Mouse (Mus musculus): ENCODE measurements around the gene Optn.

Optn gene

DNA sequence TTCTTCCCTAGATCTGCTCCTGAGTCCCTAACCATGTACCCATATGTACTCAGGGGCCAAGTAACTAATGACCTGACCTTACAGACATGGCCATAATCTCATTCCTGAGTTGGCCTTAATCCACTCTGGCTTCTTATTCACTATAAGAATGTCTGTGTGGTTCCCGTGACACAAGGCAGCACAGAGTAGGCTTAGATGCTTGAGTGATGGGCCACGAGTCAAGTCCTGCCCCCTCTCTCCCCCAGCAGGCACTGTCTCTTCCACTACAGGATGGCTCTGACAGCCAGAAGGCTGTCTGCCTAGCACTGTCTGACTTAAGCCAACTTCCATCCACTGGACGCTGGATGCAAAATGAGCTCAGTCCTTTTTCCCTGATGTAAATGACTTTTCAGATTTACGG is 3.9 kb downstream of the Optn start:
- DNase-seq, result no peak

DNA sequence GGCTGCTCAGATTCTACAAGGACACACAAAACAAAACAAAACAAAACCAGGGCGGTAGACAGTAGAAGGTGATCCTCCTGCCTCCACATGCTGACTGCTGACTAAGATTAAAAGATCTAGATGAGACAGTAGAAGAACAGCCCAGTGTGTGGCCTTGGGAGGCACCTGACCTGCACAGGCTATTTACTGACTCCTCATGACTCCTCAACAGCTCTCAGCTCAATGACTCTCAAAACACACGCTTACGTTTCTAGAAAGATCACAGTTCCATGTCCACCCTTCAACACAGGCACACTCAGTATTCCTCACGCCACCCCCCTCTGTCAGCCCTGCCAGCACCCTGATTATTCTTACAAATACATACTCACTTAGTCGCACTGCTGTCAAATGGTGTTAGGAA is 5.4 kb downstream of the Optn start:
- no peak for DNase-seq

GRCm38 (mm10) chr2:5050562-5050961 is 13.3 kb downstream of the Optn start:
- no peak for DNase-seq

DNA sequence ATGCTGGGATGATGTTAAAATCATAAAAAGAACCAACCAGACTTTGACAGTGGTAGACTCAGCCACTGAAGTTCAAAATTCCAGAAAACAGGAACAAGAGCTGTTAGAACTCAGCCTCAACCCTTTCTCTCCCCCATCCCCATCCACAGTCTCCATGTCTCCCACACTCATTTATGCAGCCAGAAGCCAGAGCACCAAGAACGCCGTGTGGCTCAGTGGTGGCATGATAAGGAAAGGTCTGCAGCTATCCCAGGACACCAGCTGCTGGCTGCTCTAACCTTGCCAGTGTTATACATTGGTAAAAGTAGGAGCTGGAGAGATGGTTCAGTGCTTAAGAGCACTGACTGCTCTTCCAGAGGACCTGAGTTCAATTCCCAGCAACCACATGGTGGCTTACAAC is 16.8 kb downstream of the Optn start:
- no peak for DNase-seq

DNA sequence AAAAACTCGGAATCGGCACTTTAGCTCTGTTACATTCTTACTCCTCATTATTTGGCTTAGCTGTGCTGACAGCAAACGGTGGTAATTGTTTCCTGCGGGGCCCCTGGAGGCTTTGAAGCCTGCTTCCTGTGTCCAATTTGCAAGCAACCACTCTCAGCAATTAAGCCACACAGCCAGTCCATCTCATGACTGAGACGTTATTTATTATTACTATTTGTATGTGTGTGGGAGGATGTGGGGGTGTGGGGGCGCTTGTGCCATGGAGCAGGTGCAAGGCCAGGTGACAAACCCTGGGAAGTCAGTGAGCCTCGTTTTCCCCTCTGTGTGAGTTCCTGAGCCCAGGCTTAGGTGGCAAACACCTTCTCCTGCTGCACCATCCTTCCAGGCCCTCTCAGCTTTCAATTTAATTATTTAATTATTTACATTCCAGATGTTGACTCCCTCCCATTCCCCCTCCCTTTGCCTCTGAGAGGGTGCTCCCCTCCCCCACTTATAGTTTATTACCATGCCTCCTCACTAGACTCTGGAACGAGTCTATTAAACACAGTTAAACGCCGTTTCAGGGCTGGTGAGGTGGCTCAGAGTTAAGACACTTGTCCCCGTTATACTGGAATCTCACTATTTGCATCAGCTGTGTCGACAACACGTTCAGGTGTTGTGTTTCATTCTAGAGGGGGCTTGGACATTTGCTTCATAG is 18.4 kb downstream of the Optn start:
- no peak for DNase-seq

DNA sequence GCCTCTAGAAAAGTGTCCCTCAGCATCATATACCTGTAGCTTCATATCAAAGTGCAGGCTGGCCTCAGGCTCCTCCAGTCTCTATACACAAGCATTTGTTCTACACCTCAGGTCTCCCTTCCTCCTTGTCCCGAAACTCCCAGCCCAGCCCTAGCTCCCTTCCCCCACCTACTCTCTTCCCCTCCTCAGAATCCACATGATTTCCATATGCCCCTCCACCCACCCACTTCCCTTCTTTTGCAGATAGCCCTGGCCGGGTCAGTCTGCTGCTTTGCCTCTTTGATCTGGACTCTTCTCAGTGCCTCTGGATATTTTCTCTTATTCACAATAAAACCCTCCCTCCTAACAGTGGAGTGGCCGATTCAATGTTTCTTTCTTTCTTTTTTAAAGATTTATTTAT is 19.5 kb downstream of the Optn start:
- no peak for DNase-seq

DNA sequence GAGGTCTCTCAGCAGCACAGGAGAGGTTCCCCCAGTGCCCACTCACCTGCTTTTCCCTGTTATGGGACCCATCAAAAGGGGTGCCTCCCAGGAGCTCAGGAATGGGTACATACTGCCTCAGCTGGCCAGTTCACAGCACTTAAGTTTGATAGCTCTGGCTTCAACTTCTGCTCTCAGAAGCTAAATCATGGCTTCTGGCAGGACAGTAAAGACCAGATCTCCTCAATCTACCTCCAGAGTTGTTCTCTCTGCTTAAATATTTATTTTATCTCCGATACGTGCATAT is 20.4 kb downstream of the Optn start:
- DNase-seq, result no peak

GRCm38 (mm10) chr2:5042616-5043475 is 21.0 kb downstream of the Optn start:
- no peak for DNase-seq

GRCm38 (mm10) chr2:5041854-5042253 is 22.0 kb downstream of the Optn start:
- no peak for DNase-seq

GRCm38 (mm10) chr2:5040281-5041161 is 23.3 kb downstream of the Optn start:
- no peak for DNase-seq

- DNase-seq, result no peak
These were observed 24.3 kb downstream of the Optn start for GRCm38 (mm10) chr2:5039350-5040170.

DNA sequence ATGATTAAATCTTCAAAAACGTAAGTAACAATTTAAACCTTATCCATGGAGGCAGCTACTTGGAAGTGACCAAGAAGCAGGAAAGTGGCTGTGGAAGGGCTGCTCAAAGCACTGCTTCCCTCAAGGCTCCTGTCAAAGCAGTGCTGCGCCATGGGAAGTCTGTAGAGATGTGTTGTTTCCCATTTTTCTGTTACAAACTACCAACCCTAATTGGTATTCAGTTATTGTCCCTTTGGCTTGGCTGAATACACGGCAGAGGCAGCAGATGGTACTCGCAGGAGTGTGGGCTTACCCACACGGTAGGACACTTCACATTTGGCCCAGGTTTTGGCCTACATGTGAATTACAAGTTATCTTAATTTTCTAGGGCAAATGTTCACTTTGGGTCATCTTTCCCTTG is 25.5 kb downstream of the Optn start:
- DNase-seq, result no peak

GRCm38 (mm10) chr2:5037390-5037789 is 26.5 kb downstream of the Optn start:
- DNase-seq, result no peak

DNA sequence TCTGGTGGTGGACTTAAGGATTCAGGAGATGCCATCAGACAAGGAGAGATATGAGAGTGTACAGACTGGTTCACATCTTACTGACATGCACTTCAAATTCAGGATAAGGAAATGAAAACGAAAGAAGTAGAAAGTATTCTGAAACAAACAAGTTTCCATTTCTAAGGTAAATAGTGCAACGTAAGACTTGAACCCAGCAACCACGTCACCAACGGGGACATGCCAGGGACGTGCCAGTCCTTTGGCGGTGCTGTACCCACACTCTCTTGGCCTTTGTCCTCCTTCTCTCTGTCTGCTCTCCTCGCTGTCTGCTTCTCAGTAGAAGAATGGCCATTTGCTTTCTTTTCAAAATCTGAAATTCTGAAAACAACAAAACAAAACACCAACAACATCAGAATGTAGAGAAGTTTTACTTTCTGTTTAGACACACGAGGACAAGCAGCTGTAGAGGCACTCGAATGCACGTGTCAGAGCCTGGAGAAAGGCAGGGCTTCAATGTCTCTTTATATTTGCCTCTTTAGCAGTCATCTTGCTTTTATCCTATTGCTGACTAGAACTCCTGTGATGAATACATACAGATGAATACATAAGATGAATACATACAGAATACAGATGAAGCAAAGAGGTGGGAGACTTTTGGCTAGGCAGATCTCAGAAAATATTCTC is 27.3 kb downstream of the Optn start:
- no peak for DNase-seq

DNA sequence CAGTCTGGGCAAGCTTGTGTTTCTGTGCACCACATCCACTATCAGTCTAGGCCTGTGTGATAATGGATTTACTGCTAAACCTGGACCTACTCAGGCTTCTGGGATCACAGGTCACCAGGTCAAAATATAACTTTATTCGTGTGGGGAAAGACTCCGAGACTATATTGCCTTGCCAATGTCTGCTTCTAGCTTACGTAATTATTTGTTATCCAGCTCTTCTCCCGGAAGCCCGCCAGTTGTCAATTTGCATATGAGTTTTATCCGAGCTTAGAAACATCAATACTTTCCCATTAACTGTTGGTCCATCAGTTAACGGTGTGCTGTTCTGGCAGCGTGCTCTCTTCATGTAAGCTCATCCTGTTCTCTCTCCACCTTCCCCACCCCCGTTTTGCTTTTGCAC is 28.6 kb downstream of the Optn start:
- DNase-seq, result no peak

GRCm38 (mm10) chr2:5034801-5035200 is 29.1 kb downstream of the Optn start:
- DNase-seq, result no peak

GRCm38 (mm10) chr2:5033546-5034420 is 30.1 kb downstream of the Optn start:
- DNase-seq, result no peak

GRCm38 (mm10) chr2:5032665-5033064 is 31.2 kb downstream of the Optn start:
- DNase-seq, result no peak

DNA sequence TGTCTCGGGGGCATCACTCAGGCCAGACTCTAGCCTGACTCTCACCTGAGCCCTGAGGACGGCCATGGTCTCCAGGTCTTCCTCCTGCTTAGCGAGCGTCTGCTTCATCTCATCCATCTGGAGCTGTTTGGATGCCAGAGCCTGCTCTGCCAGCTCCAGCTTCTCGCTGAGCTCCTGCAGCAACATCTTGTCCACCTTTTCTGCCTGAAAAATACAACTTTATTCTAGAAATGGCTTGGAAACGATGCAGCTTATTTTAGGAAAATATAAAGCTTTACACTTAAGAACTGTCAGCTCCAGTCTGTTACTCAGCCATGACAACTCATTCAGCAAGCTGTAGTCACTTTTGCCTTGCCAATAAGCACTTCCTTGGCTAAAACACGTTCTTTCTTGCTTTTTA is 32.6 kb downstream of the Optn start:
- DNase-seq, result no peak

GRCm38 (mm10) chr2:5029808-5030207 is 34.0 kb downstream of the Optn start:
- no peak for DNase-seq

- DNase-seq, result no peak
These were observed 35.8 kb downstream of the Optn start for GRCm38 (mm10) chr2:5028047-5028446.

Measured in thymus, postnatal 25 days (tissue).